Mouse (Mus musculus): ENCODE measurements around the gene Hoxc9.

- TF ChIP-seq EP300 (optimal IDR thresholded peaks at IDR 0.05) = no peak
- no peak for TF ChIP-seq CTCF (IDR thresholded peaks at IDR 0.05; ENCODE audit: low read depth)
These were observed 16.5 kb upstream of the Hoxc9 start for GRCm38 (mm10) chr15:102959663-102960191.

All from stomach, postnatal 0 days (tissue).